Mouse (Mus musculus): Measurements from ENCODE around the gene Pstpip1.

Gene Pstpip1

DNA sequence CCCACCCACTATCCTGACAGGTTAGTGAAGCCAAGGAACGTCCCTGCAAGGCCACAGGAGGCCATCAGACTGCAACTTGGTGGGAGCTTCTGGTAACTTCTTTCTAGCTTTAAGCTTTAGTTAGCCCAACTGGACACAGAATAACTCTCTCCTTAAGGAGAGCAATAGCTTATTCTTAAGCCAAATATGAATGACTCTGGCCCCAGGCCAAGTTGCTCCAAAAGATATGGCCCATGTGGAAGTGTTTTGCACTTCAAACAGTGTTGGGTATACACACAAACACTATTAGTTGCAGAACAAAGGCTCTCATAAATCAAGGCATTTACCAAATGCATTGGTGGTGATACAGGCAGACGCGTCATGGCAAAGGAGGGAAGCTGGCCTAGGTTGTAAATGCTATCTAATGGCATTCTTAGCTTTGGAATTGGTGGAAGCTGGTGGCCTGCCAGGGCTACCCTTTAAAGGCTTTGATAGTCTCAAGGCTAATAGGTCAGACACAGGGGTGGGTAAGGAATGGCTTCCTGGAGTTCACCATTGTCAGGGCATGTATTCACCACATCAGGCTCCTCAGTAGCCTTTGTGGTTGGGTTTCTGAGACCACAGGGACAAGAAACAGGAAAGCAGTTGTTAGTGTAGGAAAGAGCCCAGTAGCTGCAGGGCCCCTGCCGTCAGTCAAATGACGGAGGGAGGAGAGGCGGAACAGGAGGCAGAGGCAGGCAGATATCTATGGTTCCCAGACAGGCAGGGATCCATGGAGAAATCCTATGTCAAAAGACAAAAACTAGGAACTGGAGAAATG, 16.7 kb downstream of the Pstpip1 start:
- no peak for DNase-seq (ENCODE audit: low spot score in 2 of 2)

DNA sequence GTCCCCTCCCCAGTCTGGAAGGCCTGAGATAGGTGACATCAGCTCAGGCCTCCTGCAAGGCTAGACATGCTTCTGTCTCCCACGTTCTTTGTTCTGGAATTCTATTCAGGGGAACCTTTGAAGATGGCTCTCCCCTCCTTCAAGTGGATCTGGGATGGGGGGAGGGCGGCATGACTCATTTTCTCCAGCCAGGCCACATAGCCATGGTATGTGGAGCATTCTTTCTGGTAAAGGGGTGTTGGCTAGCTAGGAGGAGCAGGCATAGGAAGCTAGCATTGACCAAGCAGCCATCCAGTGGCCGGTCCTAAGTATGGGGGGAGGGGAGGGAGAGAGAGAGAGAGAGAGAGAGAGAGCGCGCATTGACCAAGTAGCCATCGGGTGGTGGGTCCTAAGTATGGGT, 17.8 kb downstream of the Pstpip1 start:
- DNase-seq (ENCODE audit: low spot score in 2 of 2): no peak

DNA sequence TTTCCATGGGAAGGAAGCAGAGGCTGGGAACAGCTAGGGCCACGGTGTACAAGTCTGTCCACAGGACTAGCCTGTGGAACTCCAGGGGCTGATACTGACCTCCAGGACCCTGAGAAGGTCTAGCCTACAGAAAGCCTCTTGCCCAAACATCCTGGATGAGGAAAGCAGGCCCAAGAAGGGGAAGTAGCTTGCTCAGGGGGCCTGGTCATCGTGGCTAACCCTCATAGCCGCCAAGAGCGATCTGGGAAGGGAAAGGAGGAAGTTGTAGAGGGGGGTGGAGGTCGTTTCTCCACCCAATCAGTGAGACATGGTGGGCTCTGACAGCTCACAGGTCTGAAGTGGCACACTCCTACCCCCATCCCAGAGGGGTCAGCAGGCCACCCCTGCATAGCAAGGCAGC, 18.4 kb downstream of the Pstpip1 start:
- no peak for DNase-seq (ENCODE audit: low spot score in 2 of 2)

DNA sequence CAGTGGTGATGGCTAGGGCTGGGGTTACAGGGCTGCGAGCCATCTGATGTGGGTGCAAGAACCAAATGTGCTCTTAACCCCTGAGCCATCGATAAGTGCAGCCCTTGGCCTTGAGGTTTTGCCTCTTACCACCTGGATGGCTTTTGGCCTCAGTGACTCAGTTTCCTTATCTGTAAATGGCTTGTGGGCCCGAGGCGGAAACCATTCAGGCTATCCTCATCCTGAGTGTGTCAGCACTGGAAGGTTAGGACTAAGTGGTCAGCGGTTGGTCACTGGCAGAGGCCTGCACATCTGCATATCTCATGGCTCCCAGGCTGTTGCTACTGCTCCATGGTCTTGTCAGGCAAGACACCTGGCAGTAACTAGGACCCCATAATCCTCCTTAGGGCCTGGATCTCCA, 28.3 kb downstream of the Pstpip1 start:
- no peak for DNase-seq (ENCODE audit: low spot score in 2 of 2)

DNA sequence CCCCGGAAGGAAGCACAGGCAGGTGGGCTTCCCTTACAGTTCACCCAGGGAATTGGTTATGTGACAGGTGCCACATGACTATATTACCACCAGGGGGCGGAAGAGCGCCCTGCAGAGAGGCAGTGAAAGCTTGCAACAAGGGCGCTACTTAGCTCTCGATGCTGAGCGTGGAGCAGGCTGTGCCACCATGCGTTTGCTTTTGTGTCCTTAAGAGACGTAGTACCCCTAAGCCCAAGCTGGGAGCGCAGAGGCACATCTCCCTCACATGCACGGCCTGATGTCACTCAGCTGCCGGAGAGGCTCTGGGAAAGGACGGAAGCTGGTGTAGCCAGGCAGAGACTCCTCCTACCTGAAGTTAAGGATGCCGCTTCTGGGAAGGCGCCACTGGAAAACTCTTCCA, 28.8 kb downstream of the Pstpip1 start:
- DNase-seq (ENCODE audit: low spot score in 2 of 2): peak; percentile 42 to 50

DNA sequence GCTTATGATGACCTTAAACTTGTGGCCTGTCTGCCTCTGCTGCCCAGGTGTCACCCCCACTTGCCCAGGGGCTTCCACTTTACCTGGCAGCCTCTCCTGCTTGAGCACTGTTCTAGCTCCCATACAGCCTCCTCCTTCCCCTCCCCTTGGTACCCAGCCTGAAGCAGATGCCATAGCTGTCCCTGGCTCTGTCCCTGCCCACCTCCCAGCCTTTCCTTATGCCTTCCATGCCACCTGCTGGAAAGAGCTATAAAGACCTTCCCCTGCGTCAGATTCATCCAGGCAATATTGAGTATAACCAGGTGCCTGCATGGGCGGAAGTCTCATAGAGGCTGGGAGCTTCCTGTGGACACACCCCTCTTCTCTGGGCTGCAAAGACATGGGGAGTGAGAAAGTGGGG, 29.9 kb downstream of the Pstpip1 start:
- no peak for DNase-seq (ENCODE audit: low spot score in 2 of 2)

DNA sequence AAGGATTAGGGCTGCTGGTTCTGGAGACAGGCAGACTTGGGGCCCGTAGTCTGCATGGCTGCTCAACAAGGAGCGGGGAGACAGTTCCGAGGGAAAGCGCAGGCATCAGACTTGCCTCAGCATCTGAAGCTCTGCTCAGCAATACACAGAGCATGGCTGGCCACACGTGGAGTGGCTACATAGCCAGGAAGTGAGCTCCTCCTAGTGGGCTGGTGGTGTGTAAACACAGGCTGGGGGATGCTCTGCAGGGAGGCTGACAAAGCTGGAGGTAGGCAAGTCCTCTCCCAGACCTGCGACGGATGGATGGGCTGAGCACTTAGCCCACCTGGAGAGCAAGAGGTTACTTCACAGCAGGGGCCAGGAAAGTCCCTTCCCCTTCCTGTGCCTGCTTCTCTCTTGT, 31.3 kb downstream of the Pstpip1 start:
- DNase-seq (ENCODE audit: low spot score in 2 of 2): peak in 1 of 2 experiments; percentile 44

DNA sequence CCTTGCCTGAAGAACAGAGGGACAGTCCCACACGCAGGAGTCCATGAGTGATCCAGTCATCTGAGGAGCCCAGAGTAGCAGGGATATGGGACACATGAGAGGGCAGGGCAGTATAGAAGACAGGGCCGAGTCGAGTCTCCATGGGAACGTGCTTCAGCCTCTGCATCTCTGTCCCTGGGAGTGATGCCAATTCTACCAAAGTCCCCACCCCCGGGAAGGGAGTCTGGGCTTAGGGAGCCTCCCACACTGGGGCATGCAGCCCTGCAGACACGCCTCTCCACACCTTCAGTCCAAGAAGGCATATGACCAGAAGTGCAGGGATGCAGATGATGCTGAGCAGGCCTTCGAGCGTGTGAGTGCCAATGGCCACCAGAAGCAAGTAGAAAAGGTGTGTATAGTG, 33.2 kb downstream of the Pstpip1 start:
- DNase-seq (ENCODE audit: low spot score in 2 of 2): no peak

DNA sequence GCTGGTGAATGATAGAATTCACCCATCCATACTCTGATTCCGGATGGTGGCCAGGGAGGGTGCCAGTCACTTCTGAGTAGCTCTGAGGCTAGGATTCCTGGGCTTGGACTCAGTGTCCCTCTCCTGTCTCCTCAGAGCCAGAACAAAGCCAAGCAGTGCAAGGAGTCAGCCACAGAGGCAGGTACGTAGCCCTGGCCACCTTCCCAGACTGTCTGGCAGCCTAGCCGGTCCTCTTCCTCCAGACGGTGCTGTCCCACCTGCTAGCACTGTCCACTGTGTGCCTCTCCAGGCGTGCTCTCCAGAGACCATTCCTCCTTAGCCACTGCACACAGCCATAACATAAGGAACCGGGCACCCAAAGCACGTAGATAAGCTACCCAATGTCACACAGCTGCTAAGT, 33.9 kb downstream of the Pstpip1 start:
- no peak for DNase-seq (ENCODE audit: low spot score in 2 of 2)

DNA sequence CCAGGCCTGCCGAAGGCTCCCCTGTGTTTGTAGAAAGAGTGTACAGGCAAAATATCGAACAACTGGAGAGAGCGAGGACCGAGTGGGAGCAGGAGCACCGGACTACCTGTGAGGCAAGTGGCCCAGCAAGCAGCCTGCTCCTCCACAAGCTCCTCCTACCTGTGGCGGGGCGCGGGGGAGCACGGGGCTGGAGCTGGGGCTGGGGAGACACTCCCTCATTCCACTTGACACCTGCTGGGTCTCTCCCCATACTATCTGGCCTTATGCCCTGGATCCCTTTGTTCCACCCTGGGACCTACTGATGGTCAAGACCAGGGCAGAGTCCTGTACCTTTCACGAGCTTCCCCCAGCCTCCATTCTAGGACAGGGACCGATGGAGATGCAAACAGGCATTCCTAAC, 34.8 kb downstream of the Pstpip1 start:
- DNase-seq (ENCODE audit: low spot score in 2 of 2): no peak

DNA sequence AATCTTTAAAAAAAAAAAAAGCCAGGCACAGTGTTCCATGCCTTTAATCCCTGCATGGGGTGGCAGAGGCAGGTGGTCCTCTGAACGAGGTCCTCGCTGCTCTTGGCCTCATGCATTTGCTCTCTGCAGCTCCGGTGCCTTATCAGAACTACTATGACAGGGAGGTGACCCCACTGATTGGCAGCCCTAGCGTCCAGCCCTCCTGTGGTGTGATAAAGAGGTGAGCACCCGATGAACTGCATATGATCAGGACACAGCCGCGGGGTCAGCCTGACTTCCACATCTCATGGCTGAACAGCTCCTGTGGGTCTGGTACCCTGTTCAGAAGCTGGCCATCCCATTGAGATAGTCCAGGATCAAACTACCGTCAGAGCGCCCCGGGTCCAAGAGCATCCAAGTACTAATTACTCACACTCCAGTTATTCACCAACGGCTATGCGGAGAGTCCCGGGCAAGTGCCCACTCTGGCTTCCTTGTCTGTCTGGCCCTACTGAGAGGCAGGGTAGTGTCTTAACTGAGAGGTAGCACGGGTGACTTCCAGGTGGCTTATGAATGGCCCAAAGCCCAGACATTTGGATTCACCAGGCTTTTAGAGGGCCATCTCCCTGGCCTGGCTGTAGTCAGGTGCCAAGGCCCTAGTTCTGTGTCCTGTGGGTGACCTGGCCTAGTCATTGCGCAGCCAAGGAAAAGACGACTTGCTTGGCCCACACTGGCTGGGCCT, 36.9 kb downstream of the Pstpip1 start:
- no peak for DNase-seq (ENCODE audit: low spot score in 2 of 2)

DNA sequence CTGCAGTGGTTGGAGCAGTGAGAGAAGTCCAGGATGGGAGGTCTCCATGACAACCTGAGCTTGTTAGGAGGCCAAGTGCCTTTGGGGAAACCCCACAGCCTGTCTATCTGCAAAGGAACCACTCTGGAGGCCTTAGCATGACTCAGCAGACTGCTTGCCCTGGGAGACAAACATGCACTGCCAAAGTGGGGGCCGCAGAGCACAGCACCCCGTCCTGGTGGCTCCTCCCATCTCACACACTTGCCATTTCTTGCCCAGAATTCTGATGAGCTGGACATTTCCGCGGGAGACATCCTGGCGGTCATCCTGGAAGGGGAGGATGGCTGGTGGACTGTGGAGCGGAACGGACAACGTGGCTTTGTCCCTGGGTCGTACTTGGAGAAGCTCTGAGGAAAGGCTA, 38.6 kb downstream of the Pstpip1 start:
- peak in 1 of 2 experiments; percentile 41 for DNase-seq (ENCODE audit: low spot score in 2 of 2)

DNA sequence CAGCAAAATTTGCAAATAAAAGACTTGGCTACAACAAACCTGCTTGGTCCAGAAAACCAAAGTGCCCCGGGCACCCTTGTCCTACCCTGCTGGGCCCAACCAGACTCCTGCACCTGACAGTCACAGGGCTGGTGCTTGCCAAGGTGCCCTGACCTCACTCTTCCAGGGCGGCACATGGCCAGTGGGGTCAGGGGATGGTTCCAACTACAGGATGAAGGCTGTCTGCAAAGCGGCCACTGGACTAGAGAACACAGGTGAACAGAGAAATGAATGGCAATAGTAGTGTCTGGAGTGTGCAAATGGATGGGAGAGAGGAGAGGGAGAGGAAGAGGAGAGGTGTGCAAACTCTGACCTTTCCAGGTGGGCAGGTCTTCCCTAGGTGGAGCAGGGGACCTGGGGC, 40.2 kb downstream of the Pstpip1 start:
- no peak for DNase-seq (ENCODE audit: low spot score in 2 of 2)

DNA sequence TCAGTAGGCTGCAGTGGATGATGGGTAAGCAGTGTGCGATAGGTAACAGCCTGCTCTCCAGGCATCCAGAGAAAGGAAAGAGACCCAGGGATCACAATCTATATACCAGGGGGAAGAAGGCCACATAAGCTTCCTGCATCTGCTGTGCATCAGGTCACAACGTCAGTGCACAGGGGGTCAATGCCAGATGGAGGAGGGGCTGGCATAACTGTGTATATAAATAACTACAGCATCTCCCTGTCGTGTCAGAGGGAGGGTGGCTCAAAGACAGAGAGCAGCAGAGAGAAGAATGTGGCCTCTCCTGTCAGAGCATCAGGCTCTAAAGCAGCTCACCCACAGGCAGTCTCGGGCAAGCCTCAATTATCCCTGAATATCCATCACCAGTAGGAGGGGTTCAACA, 40.8 kb downstream of the Pstpip1 start:
- no peak for DNase-seq (ENCODE audit: low spot score in 2 of 2)

DNA sequence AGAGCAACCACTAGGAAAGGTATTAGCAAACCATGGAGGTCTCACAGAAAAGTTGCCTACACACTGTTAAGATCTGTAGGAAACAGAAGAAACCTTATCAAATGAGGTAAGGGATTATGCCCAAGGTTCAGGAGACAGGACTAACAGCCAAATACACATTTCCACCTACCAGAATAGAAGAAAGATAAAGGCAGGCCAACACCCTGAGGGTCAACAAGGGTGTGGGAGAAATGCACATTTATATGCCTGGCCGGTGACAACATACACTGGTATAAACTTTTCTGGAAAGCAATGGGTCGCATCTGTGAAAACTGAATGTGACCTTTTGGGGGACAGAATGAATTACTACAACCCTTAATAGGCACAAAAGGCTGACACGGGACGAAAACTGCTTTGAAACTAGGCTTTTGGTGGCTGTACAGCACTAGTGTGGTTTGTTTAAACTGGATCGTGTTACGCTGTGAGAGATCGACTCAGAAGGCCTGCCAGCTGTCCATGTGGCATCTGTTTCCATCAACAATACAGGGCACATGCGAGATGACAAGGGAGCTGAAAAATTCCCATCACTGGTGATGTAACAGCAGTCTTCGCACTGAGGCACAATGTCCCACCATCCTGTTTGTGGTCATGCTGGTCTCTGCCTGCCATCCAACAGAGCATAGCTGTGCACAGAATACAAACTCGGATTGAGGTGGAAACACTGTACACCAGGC, 42.2 kb downstream of the Pstpip1 start:
- DNase-seq (ENCODE audit: low spot score in 2 of 2): no peak

DNA sequence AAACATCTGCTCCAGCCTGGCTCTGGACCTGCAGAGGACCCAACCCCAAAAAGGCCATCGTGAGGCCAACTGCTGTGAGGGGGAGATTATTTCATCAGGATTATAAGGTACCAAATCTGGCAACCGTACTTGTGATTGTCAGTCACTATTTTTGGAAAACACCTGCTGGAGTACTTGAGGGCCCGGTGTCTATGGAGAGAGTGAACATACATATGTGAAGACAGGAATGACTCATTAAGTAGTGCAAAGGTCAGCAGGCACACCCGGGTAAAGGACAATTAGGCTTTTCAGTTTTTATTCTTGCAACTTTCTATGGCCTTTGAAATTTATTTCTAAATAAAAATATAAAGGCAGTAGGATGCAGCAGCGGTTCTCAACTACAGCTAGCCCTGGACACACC, 44.2 kb downstream of the Pstpip1 start:
- no peak for DNase-seq (ENCODE audit: low spot score in 2 of 2)

DNA sequence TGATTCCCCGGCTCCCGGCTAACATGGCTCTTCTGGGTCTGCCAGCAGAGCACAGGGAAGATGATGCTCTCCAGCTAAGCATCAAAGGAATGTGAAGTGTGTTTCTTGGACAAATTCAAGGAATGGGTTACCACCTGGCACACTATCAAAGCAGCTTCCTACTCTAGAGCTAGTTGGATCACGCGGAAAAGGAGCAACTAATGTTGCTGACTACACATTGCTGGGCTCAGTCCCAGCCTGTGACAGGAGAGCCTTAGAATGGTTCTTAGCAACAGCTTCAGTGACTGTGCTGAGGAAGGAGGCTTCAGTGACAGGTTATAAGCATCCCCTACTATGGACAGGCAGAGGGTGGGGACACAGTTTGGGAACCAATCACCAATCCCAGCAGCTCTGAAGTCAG, 44.9 kb downstream of the Pstpip1 start:
- no peak for DNase-seq (ENCODE audit: low spot score in 2 of 2)

DNA sequence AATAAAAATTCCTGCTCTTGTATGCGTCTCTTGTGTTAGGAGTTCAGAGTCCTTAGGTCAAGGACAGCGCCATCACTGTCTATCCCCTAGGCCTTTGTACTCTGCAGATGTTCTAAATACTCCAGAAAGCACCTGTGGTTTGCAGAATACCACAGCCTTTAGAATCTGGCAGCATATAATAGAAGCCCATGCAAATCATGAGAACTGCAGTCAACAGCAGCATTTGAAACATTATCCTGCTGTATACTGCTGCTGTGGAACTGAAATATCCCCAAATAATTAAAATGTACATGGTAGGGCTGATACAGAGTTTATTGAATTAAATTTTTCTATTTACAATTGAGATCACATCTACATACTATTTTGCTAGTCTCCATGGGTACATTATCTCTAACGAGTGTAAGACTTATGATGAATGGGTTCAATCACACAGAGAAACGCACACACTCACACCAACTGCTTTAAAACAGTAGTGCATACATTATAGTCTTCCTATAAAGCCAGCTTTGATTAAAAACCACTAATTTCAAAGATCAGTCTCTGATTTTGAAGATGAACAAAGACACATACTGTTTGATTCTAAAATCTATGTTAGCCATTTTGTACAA, 45.9 kb downstream of the Pstpip1 start:
- DNase-seq (ENCODE audit: low spot score in 2 of 2): no peak

DNA sequence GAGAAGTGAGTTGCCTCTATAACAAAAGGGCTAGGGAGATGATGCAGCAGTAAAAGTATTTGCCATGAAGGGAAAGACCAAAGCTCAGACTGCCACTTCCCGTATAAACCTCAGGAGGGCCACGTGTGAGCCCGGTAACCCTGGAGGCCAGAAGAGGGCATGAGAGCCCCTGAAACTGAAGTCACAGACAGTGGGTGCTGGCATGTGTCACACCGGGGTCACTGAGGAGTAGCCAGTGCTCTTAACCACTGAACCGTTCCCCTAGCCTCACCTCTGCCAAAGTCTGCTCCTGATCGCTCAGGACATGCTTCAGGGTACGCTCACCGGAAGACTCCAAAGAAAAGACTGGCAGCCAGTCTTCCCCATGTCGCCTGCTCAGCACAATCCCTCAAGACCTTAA, 52.0 kb downstream of the Pstpip1 start:
- DNase-seq (ENCODE audit: low spot score in 2 of 2): no peak

DNA sequence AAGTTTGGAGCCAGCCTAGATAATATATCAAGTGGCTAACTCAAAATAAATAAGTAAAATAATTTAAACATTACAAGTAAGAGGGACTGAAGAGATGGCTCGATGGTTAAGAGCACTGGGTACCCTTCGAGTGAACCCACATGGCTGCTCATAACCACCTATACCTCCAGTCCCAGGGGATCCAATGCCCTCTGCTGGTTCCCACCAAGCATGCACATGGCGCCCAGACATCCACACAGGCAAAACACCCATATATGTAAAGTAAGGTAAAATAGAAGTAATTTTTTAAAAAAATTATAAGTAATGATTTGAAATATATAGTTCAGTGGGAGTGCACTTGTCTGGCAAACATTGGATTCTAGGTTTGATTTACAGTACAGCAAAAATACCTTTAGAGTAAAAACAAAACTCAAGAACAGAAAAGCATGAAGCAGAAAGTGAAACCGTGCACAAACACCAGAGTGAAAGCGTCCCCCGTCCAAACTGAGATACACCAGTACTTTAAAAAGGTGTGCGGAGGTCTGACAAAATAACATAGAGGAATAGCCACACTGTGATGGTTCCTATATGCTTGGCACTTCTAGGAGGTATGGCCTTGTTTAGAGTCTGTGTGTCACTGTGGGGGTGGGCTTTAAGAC, 54.7 kb downstream of the Pstpip1 start:
- DNase-seq (ENCODE audit: low spot score in 2 of 2): no peak

DNA sequence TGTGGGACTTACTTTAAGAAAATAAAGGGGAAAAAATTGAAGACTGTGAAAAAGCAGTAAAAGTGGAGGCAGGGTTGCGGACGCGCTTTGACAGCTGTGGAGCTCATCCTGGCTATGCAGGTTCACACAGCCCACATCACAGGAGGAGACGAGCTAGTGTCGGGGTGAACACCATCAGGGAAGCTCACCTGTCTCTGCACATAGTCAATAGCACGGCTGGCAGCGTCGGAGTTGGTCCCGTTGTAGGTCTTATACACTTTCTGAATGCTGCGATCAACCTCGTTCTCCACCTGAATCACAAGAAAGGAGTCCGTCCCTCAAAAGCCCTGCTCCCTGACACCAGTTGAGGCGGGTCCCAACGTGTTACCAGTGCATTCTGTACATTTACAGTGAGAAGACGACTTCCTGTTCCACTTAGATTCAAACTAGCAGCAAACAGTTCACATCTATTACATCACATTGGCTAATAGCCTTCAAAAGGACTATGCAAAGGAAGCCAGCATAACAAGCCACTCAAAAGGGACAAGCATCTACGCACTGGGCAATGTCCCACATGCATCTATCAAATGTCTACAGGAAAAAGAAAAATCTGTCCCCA, 56.7 kb downstream of the Pstpip1 start:
- DNase-seq (ENCODE audit: low spot score in 2 of 2): no peak

All from frontal cortex, postnatal 25 days (tissue).